Mouse (Mus musculus): ENCODE data around the gene Dbn1. TPM values are rescaled to one million over a fixed set of nuclear protein-coding genes. Genes with fewer than 3 reads are reported as not detected.

Dbn1 gene
- polyA plus RNA-seq, 1 experiment from 2014 or later, result 104 TPM

- no peak for DNase-seq (ENCODE audit: low spot score)
- no peak for TF ChIP-seq CTCF (IDR thresholded peaks at IDR 0.05; ENCODE audit: low read depth)
- Histone ChIP-seq H3K27ac (no peak overlapping the region), H3K36me3 (ENCODE audit: insufficient read depth, low read length) (peaks cover 37% of the 10 kb centered on the region), H3K9me3 (replicated peaks; ENCODE audit: low read length) (no peaks in the 10 kb centered on the region), H3K9ac (ENCODE audit: low read depth, low read length) (no peak overlapping the region), H3K4me2 (ENCODE audit: low read length) (no peak overlapping the region), H3K4me3 (replicated peaks; ENCODE audit: low read depth, low read length) (no peak overlapping the region), H3K4me1 (replicated peaks; ENCODE audit: insufficient read depth, low read length) (peaks cover under 1% of the 10 kb centered on the region; the same call in 1 of the 2 replicates), H3K27me3 (ENCODE audit: insufficient read depth, low read length) (no peaks in the 10 kb centered on the region)
- 93% methylated on average over 8 of the region's 8 CpGs for WGBS
- no peak for ATAC-seq (replicated peaks; ENCODE audit: low FRiP score, low read depth)
These were observed 11.7 kb downstream of the Dbn1 start for GRCm38 (mm10) chr13:55476256-55476655.

DNA sequence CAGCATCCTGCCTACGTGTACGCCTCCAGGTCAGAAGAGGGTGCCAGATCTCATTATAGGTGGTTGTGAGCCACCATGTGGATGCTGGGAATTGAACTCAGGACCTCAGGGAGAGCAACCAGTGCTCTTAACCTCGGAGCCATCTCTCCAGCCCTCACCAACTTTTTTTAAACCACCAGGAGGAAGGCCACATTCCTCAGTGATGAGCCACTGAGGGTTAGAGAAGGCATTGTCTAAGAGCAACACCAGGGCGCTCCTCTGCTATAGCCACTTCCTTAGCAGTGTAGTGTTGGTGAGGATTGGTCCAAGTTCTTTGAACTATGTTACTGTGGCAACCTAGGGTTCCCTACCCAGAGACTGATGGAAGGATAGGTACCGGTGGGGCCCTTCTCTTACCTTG, 12.2 kb downstream of the Dbn1 start:
- peaks cover 33% of the 10 kb centered on the region for H3K36me3 ChIP-seq (ENCODE audit: insufficient read depth, low read length)
- no peak overlapping the region for H3K4me2 ChIP-seq (ENCODE audit: low read length)
- DNase-seq (ENCODE audit: low spot score), result no peak

DNA sequence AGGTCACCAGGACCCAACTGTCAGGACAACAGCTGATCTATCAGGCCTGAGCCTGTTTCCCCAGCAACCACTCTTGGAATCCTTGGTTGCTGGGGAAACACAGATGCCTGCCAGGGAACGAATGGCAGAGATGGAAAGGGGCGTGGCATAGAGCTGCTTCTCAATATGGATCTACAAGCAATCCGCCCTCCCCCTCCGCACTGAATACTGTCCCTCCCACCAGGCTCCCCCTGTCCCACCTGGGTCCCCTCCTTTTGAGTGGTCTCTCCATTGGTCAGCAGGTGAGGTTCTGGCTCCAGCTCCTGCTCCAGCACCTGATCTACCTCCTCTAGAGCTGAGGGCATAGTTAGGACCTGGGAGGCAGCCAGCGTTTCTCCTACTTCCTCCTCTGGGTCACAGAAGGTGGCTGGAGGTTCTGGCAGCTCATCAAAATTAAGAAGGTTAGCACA, 13.3 kb downstream of the Dbn1 start:
- no peak for ATAC-seq (replicated peaks; ENCODE audit: low FRiP score, low read depth)
- WGBS, result 81% methylated on average over 5 of the region's 5 CpGs
- H3K9ac ChIP-seq (ENCODE audit: low read depth, low read length), result no peak overlapping the region
- H3K4me1 ChIP-seq (replicated peaks; ENCODE audit: insufficient read depth, low read length), result peaks cover 6% of the 10 kb centered on the region; the same call in 1 of the 2 replicates
- no peaks in the 10 kb centered on the region for H3K27me3 ChIP-seq (ENCODE audit: insufficient read depth, low read length)
- DNase-seq (ENCODE audit: low spot score), result no peak
- no peaks in the 10 kb centered on the region for H3K9me3 ChIP-seq (replicated peaks; ENCODE audit: low read length)
- H3K27ac ChIP-seq, result no peak overlapping the region
- TF ChIP-seq CTCF (IDR thresholded peaks at IDR 0.05; ENCODE audit: low read depth), result no peak
- H3K36me3 ChIP-seq (ENCODE audit: insufficient read depth, low read length), result peaks cover 26% of the 10 kb centered on the region
- no peak overlapping the region for H3K4me3 ChIP-seq (replicated peaks; ENCODE audit: low read depth, low read length)
- no peak overlapping the region for H3K4me2 ChIP-seq (ENCODE audit: low read length)

More for the DNA sequence above, 12.2 kb downstream of the Dbn1 start:
- H3K4me1 ChIP-seq (replicated peaks; ENCODE audit: insufficient read depth, low read length), result peaks cover 5% of the 10 kb centered on the region; the same call in 1 of the 2 replicates
- 93% methylated on average over 5 of the region's 5 CpGs for WGBS
- ATAC-seq (replicated peaks; ENCODE audit: low FRiP score, low read depth), result no peak
- no peak for TF ChIP-seq CTCF (IDR thresholded peaks at IDR 0.05; ENCODE audit: low read depth)
- no peaks in the 10 kb centered on the region for H3K9me3 ChIP-seq (replicated peaks; ENCODE audit: low read length)
- H3K27me3 ChIP-seq (ENCODE audit: insufficient read depth, low read length), result no peaks in the 10 kb centered on the region
- H3K9ac ChIP-seq (ENCODE audit: low read depth, low read length), result no peak overlapping the region
- no peak overlapping the region for H3K27ac ChIP-seq
- no peak overlapping the region for H3K4me3 ChIP-seq (replicated peaks; ENCODE audit: low read depth, low read length)

DNA sequence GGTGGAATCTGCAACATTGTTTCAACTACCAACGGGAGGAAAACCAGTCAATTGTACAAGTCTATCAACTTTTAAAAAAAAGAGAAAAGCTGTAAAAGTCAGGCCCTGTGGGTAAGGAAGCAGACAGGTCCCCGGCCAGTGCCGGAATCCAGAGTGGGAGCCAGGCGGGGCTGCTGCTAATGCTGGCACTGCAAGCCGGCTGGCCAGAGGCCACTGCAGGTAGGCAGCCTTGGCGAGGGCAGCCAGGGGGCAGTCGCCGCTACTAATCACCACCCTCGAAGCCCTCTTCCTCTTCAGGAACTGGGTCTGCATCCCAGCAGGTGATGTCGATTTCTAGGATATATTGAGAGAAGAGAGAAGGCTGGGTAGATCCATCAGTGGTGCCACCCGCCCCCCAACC, 13.9 kb downstream of the Dbn1 start:
- 68% methylated on average over 11 of the region's 11 CpGs for WGBS
- no peak for DNase-seq (ENCODE audit: low spot score)
- Histone ChIP-seq H3K27ac (no peak overlapping the region), H3K4me3 (replicated peaks; ENCODE audit: low read depth, low read length) (no peak overlapping the region), H3K27me3 (ENCODE audit: insufficient read depth, low read length) (no peaks in the 10 kb centered on the region), H3K9ac (ENCODE audit: low read depth, low read length) (no peak overlapping the region), H3K4me1 (replicated peaks; ENCODE audit: insufficient read depth, low read length) (peaks cover 6% of the 10 kb centered on the region; the same call in 1 of the 2 replicates), H3K9me3 (replicated peaks; ENCODE audit: low read length) (no peaks in the 10 kb centered on the region), H3K4me2 (ENCODE audit: low read length) (no peak overlapping the region), H3K36me3 (ENCODE audit: insufficient read depth, low read length) (peaks cover 20% of the 10 kb centered on the region)
- peak; percentile 39 for TF ChIP-seq CTCF (IDR thresholded peaks at IDR 0.05; ENCODE audit: low read depth)
- ATAC-seq (replicated peaks; ENCODE audit: low FRiP score, low read depth), result no peak

- TF ChIP-seq CTCF (IDR thresholded peaks at IDR 0.05; ENCODE audit: low read depth), result peak; percentile 48; the same call in 1 of the 2 replicates
- H3K27ac ChIP-seq, result no peak overlapping the region
- H3K9me3 ChIP-seq (replicated peaks; ENCODE audit: low read length), result no peaks in the 10 kb centered on the region
- peak overlapping the region; percentile 63; the same call in 1 of the 2 replicates for H3K9ac ChIP-seq (ENCODE audit: low read depth, low read length)
- H3K36me3 ChIP-seq (ENCODE audit: insufficient read depth, low read length), result peaks cover 20% of the 10 kb centered on the region
- peak overlapping the region; percentile 64 for H3K4me3 ChIP-seq (replicated peaks; ENCODE audit: low read depth, low read length)
- no peaks in the 10 kb centered on the region for H3K27me3 ChIP-seq (ENCODE audit: insufficient read depth, low read length)
- DNase-seq (ENCODE audit: low spot score) (peak; percentile 66), ATAC-seq (replicated peaks; ENCODE audit: low FRiP score, low read depth) (no peak)
- H3K4me2 ChIP-seq (ENCODE audit: low read length), result peak overlapping the region; percentile 99
- H3K4me1 ChIP-seq (replicated peaks; ENCODE audit: insufficient read depth, low read length), result peaks cover 6% of the 10 kb centered on the region; the same call in 1 of the 2 replicates
- WGBS, result 29% methylated on average over 18 of the region's 18 CpGs
These were observed 14.7 kb downstream of the Dbn1 start for GRCm38 (mm10) chr13:55473076-55473831.

GRCm38 (mm10) chr13:55472132-55473022, 15.5 kb downstream of the Dbn1 start:
- TF ChIP-seq CTCF (IDR thresholded peaks at IDR 0.05; ENCODE audit: low read depth), result peak; percentile 46
- H3K4me2 ChIP-seq (ENCODE audit: low read length), result peak overlapping the region; percentile 99
- peak overlapping the region; percentile 64 for H3K4me3 ChIP-seq (replicated peaks; ENCODE audit: low read depth, low read length)
- ATAC-seq (replicated peaks; ENCODE audit: low FRiP score, low read depth) (peak; percentile 18), DNase-seq (ENCODE audit: low spot score) (peak; percentile 73)
- no peak overlapping the region for H3K27ac ChIP-seq
- peak overlapping the region; percentile 63 for H3K9ac ChIP-seq (ENCODE audit: low read depth, low read length)
- H3K27me3 ChIP-seq (ENCODE audit: insufficient read depth, low read length), result no peaks in the 10 kb centered on the region
- peaks cover 20% of the 10 kb centered on the region for H3K36me3 ChIP-seq (ENCODE audit: insufficient read depth, low read length)
- no peaks in the 10 kb centered on the region for H3K9me3 ChIP-seq (replicated peaks; ENCODE audit: low read length)
- under 1% methylated on average over 102 of the region's 103 CpGs for WGBS
- H3K4me1 ChIP-seq (replicated peaks; ENCODE audit: insufficient read depth, low read length), result peaks cover 6% of the 10 kb centered on the region; the same call in 1 of the 2 replicates

Data from kidney, postnatal 0 days (tissue).